Mouse (Mus musculus) limb, embryonic 11.5 days (tissue): ENCODE results near the gene Gphn. TPM values are rescaled to one million over a fixed set of nuclear protein-coding genes. Genes with fewer than 3 reads are reported as not detected.

Source experiments
- ATAC-seq: fragments of 200-750 bp; cut with Nextera tagmentation; 2 replicates; pipeline ENCODE4 v1.8.0; 2017; ENCODE audit warnings: low read depth; ENCODE audit not compliant: insufficient number of reproducible peaks, low FRiP score, low TSS enrichment
- DNase-seq: peaks from one replicate; pipeline ENCODE4 v3.0.0-alpha.2; 2015; ENCODE audit warnings: low spot score
- H3K27ac ChIP-seq: fragments of 300-500 bp; sonication (generic); replicated peaks from 2 replicates; pipeline ENCODE4 v1.5.1; 2014; ENCODE audit warnings: low read depth, mild to moderate bottlenecking, low read length
- H3K27me3 ChIP-seq: fragments of 300-500 bp; sonication (generic); 2 replicates; pipeline ENCODE4 v1.6.1; 2014; ENCODE audit warnings: mild to moderate bottlenecking, low read length, mixed read lengths; ENCODE audit not compliant: control insufficient read depth, insufficient read depth
- H3K36me3 ChIP-seq: fragments of 300-500 bp; sonication (generic); 2 replicates; pipeline ENCODE4 v1.6.1; 2014; ENCODE audit warnings: mild to moderate bottlenecking, low read length, moderate library complexity, mixed read lengths; ENCODE audit not compliant: control insufficient read depth, insufficient read depth
- H3K4me1 ChIP-seq: fragments of 300-500 bp; sonication (generic); 2 replicates; pipeline ENCODE4 v1.6.1; 2014; ENCODE audit warnings: low read length, mixed read lengths; ENCODE audit not compliant: control insufficient read depth, insufficient read depth
- H3K4me2 ChIP-seq: fragments of 300-500 bp; sonication (generic); 2 replicates; pipeline ENCODE4 v1.6.1; 2014; ENCODE audit warnings: low read depth, mild to moderate bottlenecking, moderate library complexity; ENCODE audit not compliant: severe bottlenecking
- H3K4me3 ChIP-seq: fragments of 300-500 bp; sonication (generic); 2 replicates; pipeline ENCODE4 v1.5.1; 2014; ENCODE audit warnings: low read depth, low read length
- H3K9ac ChIP-seq: fragments of 300-500 bp; sonication (generic); 2 replicates; pipeline ENCODE4 v1.6.1; 2014; ENCODE audit warnings: mild to moderate bottlenecking, low read length
- H3K9me3 ChIP-seq: fragments of 300-500 bp; sonication (generic); 2 replicates; pipeline ENCODE4 v1.6.1; 2016; ENCODE audit warnings: low read length; ENCODE audit not compliant: control insufficient read depth
- WGBS: fragments of 180-500 bp; shearing (Covaris S2); extraction: QIAGEN DNeasy Blood & Tissue Kit; methylation state at CpG from one replicate; pipeline ENCODE4 v1.1.7; 2014; 5-methylcytosine and 5-hydroxymethylcytosine counted together
- polyA plus RNA-seq: library from polyadenylated mRNA; unstranded; fragments of >200 nt; fragmentation: Nextera tagmentation; extraction: Ambion mirVana; gene quantifications from 2 replicates; pipeline ENCODE4 v1.2.1, GENCODE M21; 2014

Gene Gphn
- polyA plus RNA-seq, 1 experiment from 2014 or later: 13.3 TPM

DNA sequence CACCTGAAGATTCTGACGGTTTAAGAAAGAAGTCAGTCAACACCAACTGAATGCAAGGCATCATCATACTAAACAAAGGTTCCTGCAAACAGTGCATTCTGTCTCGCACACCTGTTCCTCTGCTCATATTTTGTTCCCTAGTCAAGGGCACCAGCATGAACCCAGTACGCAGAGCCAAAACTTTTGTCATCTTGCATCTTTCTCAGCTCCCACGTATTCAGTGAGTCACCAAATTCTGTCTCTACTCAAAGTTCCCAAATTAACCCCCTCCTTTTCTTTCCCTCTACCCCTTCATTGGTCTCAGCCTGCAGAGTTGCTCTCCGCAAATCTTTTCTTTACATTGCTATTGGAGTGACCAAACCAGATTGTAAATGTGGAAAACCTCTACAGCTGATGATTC, 462.7 kb downstream of the Gphn start:
- H3K27me3 ChIP-seq: no peaks in the 10 kb centered on the region
- no peaks in the 10 kb centered on the region for H3K36me3 ChIP-seq
- H3K4me1 ChIP-seq: no peaks in the 10 kb centered on the region
- no peak overlapping the region for H3K4me3 ChIP-seq
- H3K27ac ChIP-seq: no peak overlapping the region
- H3K4me2 ChIP-seq: no peak overlapping the region
- H3K9me3 ChIP-seq: no peaks in the 10 kb centered on the region
- ATAC-seq: no peak
- DNase-seq: no peak
- H3K9ac ChIP-seq: no peak overlapping the region
- WGBS: 88% methylated on average over 5 of the region's 5 CpGs

DNA sequence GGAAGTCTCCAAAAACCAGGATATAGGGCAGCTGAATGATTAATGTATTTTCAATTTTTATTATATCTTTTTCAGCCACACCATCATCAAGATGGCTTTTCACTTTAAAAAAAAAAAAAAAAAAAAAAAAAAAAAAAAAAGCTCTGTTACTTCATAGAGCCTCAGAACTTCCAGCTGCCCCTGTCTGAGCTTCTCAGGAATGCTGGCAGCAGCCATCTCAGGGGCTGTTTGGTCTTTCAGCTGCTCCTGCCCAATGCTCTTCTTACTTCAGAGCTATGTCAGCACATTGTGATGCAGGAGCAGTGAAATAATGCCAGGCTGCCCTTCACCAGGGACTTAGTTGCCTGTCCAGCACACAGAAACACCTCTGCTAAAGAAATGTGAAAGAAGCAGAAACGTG, 465.1 kb downstream of the Gphn start, which contains the start of gene Fam71d:
Gene Fam71d (plus strand): TSS at position 211 of the 400 bp plus-strand sequence.
- DNase-seq (no peak), ATAC-seq (no peak)
- 70% methylated on average over 1 of the region's 1 CpGs for WGBS
- no peaks in the 10 kb centered on the region for H3K36me3 ChIP-seq
- no peak within 1 kb of the TSS for H3K9ac ChIP-seq
- no peak within 1 kb of the TSS for H3K4me3 ChIP-seq
- H3K9me3 ChIP-seq: no peaks in the 10 kb centered on the region
- no peak within 1 kb of the TSS for H3K4me2 ChIP-seq
- no peaks in the 10 kb centered on the region for H3K27me3 ChIP-seq
- H3K4me1 ChIP-seq: no peaks in the 10 kb centered on the region
- no peak within 1 kb of the TSS for H3K27ac ChIP-seq

DNA sequence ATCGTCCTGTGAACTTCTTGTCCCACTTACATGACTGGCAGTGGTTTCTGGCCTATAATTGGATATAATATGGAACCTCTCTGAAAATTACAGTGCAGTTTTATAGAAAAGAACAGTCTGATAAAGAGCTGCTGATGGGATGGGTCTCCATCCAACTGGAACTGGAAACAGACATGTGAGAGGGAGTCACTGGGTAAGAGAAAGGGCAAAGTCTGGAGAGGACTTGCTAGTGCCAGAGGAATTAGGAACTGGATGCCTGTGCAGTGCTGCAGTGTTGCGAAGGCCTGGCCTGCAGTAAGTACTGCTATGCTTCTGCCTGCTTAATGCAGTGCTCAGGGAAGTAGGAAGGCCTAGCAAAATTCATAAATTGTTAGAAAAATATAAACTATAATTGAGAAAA, 467.1 kb downstream of the Gphn start:
- Histone ChIP-seq H3K27ac (no peak overlapping the region), H3K9ac (no peak overlapping the region), H3K27me3 (no peaks in the 10 kb centered on the region), H3K36me3 (no peaks in the 10 kb centered on the region), H3K4me2 (no peak overlapping the region), H3K4me3 (no peak overlapping the region), H3K4me1 (no peaks in the 10 kb centered on the region), H3K9me3 (no peaks in the 10 kb centered on the region)
- ATAC-seq (no peak), DNase-seq (no peak)
- 82% methylated on average over 2 of the region's 2 CpGs for WGBS

DNA sequence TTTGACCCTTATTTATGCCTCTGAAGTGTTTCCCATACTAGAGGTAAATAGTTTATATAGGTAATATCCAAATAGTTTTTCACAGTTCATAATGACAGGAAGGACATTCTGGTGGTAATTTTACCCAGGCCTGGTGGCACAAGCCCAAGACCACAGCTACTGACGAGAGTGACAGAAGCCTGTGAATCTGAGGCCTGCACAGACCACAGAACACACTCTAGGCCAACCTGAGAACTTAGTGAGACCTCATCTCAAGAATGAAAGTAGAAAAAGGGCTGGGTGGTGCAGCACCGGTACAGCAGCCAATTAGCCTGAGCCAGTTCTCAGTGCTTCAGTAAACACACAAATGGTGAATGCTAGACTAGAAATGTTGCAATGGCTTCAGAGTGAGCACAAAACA, 491.6 kb downstream of the Gphn start:
- WGBS: 77% methylated on average over 2 of the region's 2 CpGs
- H3K9ac ChIP-seq: no peak overlapping the region
- H3K27ac ChIP-seq: no peak overlapping the region
- H3K9me3 ChIP-seq: no peaks in the 10 kb centered on the region
- H3K4me1 ChIP-seq: no peaks in the 10 kb centered on the region
- no peak overlapping the region for H3K4me3 ChIP-seq
- no peak overlapping the region for H3K4me2 ChIP-seq
- H3K36me3 ChIP-seq: no peaks in the 10 kb centered on the region
- DNase-seq: no peak
- no peaks in the 10 kb centered on the region for H3K27me3 ChIP-seq
- no peak for ATAC-seq

DNA sequence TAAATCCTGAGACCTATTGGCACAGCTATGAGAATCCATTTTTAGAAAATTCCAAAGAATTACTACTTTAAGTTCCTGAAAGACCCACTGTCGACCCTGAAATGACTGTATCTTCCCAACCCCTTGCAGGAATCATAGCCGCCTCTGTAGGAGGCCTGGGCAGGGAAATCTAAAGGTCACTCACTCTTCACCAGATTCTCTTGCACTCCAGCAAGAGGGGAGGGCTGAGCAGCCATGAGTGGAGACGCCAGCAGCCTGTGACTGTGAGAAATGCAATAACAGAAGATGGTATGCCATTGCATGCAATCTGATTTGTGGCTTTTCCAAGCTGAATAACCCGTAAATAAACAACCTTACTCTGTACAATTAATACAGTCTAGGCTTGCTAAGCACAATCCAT, 501.5 kb downstream of the Gphn start:
- H3K36me3 ChIP-seq: no peaks in the 10 kb centered on the region
- no peak overlapping the region for H3K9ac ChIP-seq
- no peaks in the 10 kb centered on the region for H3K9me3 ChIP-seq
- no peak for ATAC-seq
- no peak for DNase-seq
- H3K27me3 ChIP-seq: no peaks in the 10 kb centered on the region
- no peaks in the 10 kb centered on the region for H3K4me1 ChIP-seq
- WGBS: 63% methylated on average over 4 of the region's 4 CpGs
- H3K4me3 ChIP-seq: no peak overlapping the region
- no peak overlapping the region for H3K27ac ChIP-seq
- H3K4me2 ChIP-seq: no peak overlapping the region

Other genes with a start within 250 kb of the Gphn start
- not detected in 2 replicates for gene Gm6657, start 32.1 kb upstream of the Gphn start, polyA plus RNA-seq